Mouse (Mus musculus): ENCODE results near the gene Hsd17b12. TPM values are rescaled to one million over a fixed set of nuclear protein-coding genes. Genes with fewer than 3 reads are reported as not detected.

The Hsd17b12 gene
- polyA plus RNA-seq (2015; fragmentation: Nextera tagmentation; extraction: Ambion mirVana), result 125 and 130 TPM in 2 replicates

DNA sequence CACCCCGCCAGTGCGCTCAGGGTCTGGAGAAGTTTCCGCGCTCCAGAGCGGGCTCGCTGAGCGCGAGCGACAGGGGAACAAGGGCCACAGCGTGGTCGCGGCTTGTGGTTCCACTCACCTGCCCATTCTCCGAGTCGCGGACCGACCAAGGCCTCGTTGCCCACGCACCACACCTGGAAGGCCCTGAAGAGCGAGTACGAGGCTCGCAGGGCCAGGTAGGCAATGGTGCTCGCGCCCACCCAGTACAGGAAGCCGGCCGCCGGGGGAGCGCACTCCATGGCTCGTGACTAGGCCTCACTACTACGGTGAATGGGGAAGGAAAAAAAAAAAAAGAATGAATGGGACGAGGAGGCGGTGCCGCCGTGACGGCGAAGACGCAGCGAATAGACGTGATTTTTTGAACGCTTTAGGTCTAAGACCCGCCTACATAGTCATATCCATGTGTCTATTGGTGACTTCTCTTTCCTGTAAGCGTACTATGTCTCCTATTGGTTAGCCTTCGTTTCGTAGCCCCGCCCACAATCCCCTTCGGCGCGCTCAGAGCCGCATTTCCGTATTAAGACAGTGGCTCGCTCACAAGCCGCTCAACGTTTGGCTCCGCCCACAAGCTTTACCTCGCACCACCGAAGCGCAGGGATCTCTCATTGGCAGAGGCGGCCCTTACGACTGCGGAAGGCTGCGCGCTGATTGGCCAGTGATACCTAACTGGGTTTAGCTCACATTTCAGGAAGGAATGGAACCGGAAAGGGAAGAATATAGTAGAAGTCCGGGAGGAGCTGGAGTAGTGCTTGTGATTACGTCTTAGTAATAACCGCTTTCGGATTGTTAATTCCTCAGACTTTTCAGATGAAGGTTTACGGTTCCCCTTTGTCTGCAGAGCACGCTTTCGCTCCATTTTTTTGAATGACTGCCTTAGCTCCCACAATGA lies at the start of gene Hsd17b12:
Hsd17b12 (minus strand) TSS at position 373 of the 928 bp plus-strand sequence.
- Histone ChIP-seq H3K4me3 (peak within 1 kb of the TSS; percentile 75), H3K9ac (peak within 1 kb of the TSS; percentile 88), H3K36me3 (no peaks in the 10 kb centered on the region), H3K27me3 (peaks cover 9% of the 10 kb centered on the region; the same call in 1 of the 2 replicates), H3K4me1 (replicated peaks) (peaks cover 35% of the 10 kb centered on the region), H3K4me2 (peak within 1 kb of the TSS; percentile 78), H3K9me3 (no peaks in the 10 kb centered on the region), H3K27ac (peak within 1 kb of the TSS; percentile 93)
- WGBS, result under 1% methylated on average over 69 of the region's 69 CpGs
- ATAC-seq (ENCODE audit: low FRiP score), result peak; percentile 100

DNA sequence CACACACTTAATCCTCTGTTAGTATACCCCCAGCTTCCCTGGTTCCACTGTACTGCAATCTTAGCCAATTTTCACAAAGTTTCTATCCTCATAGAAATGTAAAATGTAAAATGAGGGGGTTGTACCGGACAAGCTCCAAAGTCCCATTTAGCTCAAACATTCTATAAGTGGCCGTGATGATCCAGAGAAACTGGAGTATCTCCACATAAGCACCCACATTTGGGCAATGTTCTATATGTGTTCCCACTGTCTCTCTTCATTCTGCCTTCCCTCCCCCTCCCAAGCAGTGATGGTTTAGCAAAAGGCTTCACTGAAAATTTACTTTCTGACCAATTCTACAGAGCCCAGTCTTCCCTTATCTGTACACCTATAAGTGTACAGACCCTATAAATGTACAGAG lies 27.1 kb upstream of the Hsd17b12 start:
- H3K4me2 ChIP-seq, result no peak overlapping the region
- 88% methylated on average over 2 of the region's 2 CpGs for WGBS
- H3K27me3 ChIP-seq, result 0 out of 2 replicates have a peak, but pooled peaks cover 2% of the 10 kb centered on the region
- no peaks in the 10 kb centered on the region for H3K9me3 ChIP-seq
- no peak for ATAC-seq (ENCODE audit: low FRiP score)
- H3K36me3 ChIP-seq, result no peaks in the 10 kb centered on the region
- no peak overlapping the region for H3K4me3 ChIP-seq
- no peak overlapping the region for H3K9ac ChIP-seq
- 0 out of 2 replicates have a peak, but pooled peaks cover 4% of the 10 kb centered on the region for H3K4me1 ChIP-seq (replicated peaks)
- no peak overlapping the region for H3K27ac ChIP-seq

DNA sequence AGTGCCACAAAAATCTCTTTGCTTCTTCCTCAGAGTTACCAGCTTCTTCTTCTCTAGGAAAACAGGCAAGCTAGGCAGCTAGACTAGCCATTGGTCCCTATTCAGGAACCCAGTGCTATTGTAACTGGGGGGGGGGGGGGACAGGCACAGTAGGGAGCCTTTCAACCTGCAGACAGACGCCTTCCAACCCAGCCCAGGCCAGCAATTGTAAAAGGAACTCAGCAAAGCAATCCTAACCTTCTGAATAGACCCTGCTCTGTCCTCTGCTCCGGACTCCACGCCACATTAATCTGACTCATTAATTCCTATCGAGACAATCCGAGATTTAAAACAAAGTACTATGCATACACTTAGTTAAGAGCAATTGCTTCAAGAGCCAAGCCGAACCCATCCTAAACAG lies 26.4 kb upstream of the Hsd17b12 start:
- no peak overlapping the region; the same call in 1 of the 2 replicates for H3K9ac ChIP-seq
- H3K4me2 ChIP-seq, result no peak overlapping the region
- 0 out of 2 replicates have a peak, but pooled peaks cover 4% of the 10 kb centered on the region for H3K4me1 ChIP-seq (replicated peaks)
- H3K9me3 ChIP-seq, result no peaks in the 10 kb centered on the region
- H3K36me3 ChIP-seq, result no peaks in the 10 kb centered on the region
- 0 out of 2 replicates have a peak, but pooled peaks cover 2% of the 10 kb centered on the region for H3K27me3 ChIP-seq
- 3% methylated on average over 6 of the region's 6 CpGs for WGBS
- no peak for ATAC-seq (ENCODE audit: low FRiP score)
- no peak overlapping the region for H3K27ac ChIP-seq
- no peak overlapping the region for H3K4me3 ChIP-seq

DNA sequence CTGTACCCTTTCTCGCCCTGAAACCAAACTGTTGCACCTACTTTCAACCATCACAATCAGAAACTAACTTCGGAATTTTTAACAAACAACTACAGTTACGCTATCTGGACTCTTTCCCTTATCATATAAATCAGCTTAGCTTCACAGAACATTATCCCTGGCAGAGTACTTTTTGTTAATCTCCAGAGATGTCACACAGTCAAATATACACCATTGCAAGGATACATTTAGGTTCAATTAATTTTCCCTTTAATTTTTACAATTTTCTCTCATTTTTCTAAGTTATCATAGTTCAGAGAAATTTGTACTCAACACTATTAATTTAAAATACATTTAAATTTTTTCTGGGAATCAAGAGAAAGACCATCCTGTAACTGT lies 21.3 kb upstream of the Hsd17b12 start:
- peak overlapping the region; percentile 83; the same call in 1 of the 2 replicates for H3K4me2 ChIP-seq
- H3K27me3 ChIP-seq, result no peaks in the 10 kb centered on the region
- H3K4me1 ChIP-seq (replicated peaks), result peaks cover 14% of the 10 kb centered on the region
- H3K4me3 ChIP-seq, result peak overlapping the region; percentile 58
- H3K9ac ChIP-seq, result peak overlapping the region; percentile 83
- peak; percentile 73; the same call in 1 of the 2 replicates for ATAC-seq (ENCODE audit: low FRiP score)
- no peak overlapping the region for H3K27ac ChIP-seq
- no peaks in the 10 kb centered on the region for H3K36me3 ChIP-seq
- no peaks in the 10 kb centered on the region for H3K9me3 ChIP-seq
- WGBS, result 0% methylated on average over 3 of the region's 3 CpGs

DNA sequence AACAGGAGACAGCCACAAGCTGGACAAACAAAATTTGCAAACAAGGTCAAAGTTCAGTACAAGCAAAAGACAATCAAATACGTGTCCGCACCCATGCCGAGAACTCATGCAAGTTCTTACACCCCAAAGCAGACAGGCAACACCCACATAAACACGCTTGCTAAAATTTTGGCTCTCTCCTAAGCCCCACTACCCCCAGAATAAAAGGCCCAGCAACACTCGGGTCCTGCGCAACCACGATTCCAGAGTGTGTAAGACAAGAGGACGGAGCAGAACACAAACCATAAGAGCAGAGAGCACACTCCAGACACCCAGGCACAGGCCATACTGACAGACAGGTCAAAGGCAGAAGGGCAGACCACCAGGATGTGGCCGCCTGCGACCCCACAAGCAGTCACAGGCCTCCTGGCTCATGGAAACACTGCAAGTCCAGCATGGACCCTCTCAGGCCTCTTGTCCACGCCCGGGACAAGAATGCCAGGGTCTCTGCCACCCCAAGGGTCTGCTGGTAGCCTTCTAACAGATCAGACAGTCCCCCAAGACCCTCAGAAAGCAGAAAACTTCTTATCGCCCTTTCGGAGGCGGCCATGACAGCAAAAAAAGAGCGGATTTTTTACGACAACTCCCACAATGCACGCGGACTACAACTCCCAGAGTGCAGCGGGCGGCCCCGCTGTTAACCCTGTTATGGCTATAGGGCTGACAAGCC lies 20.7 kb upstream of the Hsd17b12 start:
- Histone ChIP-seq H3K4me2 (peak overlapping the region; percentile 83), H3K4me1 (replicated peaks) (peaks cover 14% of the 10 kb centered on the region), H3K36me3 (no peaks in the 10 kb centered on the region), H3K4me3 (peak overlapping the region; percentile 58), H3K9me3 (no peaks in the 10 kb centered on the region), H3K27ac (peak overlapping the region; percentile 20; the same call in 1 of the 2 replicates), H3K9ac (peak overlapping the region; percentile 83), H3K27me3 (no peaks in the 10 kb centered on the region)
- ATAC-seq (ENCODE audit: low FRiP score), result peak; percentile 99
- WGBS, result 2% methylated on average over 22 of the region's 22 CpGs

DNA sequence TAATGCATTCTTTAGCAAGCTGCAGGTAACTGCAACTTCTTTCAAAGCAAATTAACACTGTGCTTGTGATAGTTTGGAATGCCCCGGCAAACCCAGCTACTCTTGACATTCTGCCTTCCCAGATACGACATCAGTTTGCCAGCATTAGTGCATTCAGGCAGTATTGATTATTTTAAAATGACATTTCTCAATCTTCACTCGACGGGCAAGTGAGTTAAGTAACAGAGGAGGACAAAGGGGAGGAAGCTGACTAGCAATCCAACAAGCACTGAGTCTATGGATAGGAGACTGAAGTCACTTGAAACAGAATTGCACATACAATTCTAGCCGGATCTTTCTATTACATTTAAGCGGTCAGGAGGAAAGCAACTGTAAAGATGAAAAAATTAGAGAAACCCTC lies 19.5 kb upstream of the Hsd17b12 start:
- no peak for ATAC-seq (ENCODE audit: low FRiP score)
- peaks cover 14% of the 10 kb centered on the region for H3K4me1 ChIP-seq (replicated peaks)
- 0 out of 2 replicates have a peak overlapping the region, but pooled peaks have one; percentile 0 for H3K4me2 ChIP-seq
- H3K36me3 ChIP-seq, result no peaks in the 10 kb centered on the region
- 83% methylated on average over 6 of the region's 6 CpGs for WGBS
- H3K9me3 ChIP-seq, result no peaks in the 10 kb centered on the region
- H3K4me3 ChIP-seq, result no peak overlapping the region
- no peak overlapping the region for H3K9ac ChIP-seq
- H3K27ac ChIP-seq, result no peak overlapping the region
- H3K27me3 ChIP-seq, result no peaks in the 10 kb centered on the region

DNA sequence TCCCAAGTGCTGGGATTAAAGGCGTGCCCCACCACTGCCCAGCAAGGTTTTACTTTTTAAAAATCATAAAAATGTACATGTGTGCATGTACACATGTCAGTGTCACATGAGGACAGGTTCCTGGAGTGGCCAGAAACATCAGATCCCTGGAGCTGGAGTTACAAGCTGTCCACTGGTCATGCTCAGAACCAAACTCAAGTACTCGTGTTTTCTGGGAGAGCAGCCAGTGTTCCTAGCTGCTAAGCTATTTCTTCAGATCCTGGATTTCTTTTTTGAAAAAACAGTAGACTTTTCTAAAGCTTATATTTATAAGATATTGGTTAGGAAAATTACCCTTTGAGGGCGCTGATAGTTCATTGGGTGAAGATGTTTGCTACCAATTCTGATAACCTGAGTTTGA lies 18.6 kb upstream of the Hsd17b12 start:
- Histone ChIP-seq H3K4me1 (replicated peaks) (peaks cover 14% of the 10 kb centered on the region), H3K9ac (no peak overlapping the region)
- WGBS, result 95% methylated on average over 3 of the region's 3 CpGs

DNA sequence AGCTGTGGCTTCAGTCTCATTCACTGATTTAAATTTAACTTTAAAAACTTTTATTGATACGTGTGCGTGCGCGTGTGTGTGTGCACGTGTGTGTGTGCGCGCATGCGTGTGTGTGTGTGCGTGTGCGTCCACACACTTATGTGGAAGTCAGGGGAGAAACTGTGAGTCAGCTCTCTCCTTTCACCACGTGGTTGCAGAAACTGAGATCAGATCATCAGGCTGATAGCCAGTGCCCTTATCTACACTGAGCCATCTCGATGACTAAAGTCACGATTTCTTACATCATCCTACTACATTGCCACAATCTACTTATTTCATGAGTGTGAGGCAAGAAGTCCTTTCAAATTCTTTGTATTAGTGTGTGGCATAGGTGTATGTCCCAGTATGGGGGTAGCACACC lies 15.8 kb upstream of the Hsd17b12 start:
- Histone ChIP-seq H3K4me2 (no peak overlapping the region), H3K9ac (no peak overlapping the region), H3K4me3 (no peak overlapping the region), H3K27ac (no peak overlapping the region), H3K36me3 (no peaks in the 10 kb centered on the region), H3K27me3 (no peaks in the 10 kb centered on the region), H3K9me3 (no peaks in the 10 kb centered on the region), H3K4me1 (replicated peaks) (peaks cover 14% of the 10 kb centered on the region)
- ATAC-seq (ENCODE audit: low FRiP score), result no peak
- WGBS, result 94% methylated on average over 13 of the region's 13 CpGs

More for the DNA sequence above, 18.6 kb upstream of the Hsd17b12 start:
- Histone ChIP-seq H3K27ac (no peak overlapping the region), H3K4me2 (no peak overlapping the region), H3K27me3 (no peaks in the 10 kb centered on the region), H3K9me3 (no peaks in the 10 kb centered on the region), H3K4me3 (no peak overlapping the region), H3K36me3 (no peaks in the 10 kb centered on the region)
- no peak for ATAC-seq (ENCODE audit: low FRiP score)

DNA sequence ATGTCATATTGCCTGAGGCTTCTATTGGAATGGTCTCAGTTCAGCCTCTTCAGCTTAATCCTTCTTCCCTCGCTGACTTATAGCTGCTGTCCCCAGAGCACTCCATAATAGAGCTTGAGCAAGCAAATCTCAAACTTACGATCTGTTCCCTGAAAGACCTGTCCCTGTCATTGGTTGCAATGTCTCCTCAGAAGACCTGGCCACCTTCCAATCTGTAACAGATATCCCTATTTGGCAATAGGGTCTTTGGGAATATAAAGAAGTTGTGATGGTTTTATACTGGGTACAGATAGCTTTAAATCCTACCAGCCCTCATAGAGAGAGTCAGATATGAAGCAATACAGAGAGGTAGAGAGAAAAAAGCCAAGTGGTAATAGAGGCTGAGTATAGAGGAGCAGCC lies 5.4 kb upstream of the Hsd17b12 start:
- H3K9me3 ChIP-seq, result no peaks in the 10 kb centered on the region
- no peaks in the 10 kb centered on the region for H3K36me3 ChIP-seq
- no peak overlapping the region for H3K27ac ChIP-seq
- no peak for ATAC-seq (ENCODE audit: low FRiP score)
- peaks cover 12% of the 10 kb centered on the region for H3K27me3 ChIP-seq
- WGBS, result 60% methylated on average over 2 of the region's 2 CpGs
- H3K4me2 ChIP-seq, result no peak overlapping the region
- no peak overlapping the region for H3K4me3 ChIP-seq
- H3K9ac ChIP-seq, result no peak overlapping the region
- H3K4me1 ChIP-seq (replicated peaks), result peaks cover 6% of the 10 kb centered on the region

DNA sequence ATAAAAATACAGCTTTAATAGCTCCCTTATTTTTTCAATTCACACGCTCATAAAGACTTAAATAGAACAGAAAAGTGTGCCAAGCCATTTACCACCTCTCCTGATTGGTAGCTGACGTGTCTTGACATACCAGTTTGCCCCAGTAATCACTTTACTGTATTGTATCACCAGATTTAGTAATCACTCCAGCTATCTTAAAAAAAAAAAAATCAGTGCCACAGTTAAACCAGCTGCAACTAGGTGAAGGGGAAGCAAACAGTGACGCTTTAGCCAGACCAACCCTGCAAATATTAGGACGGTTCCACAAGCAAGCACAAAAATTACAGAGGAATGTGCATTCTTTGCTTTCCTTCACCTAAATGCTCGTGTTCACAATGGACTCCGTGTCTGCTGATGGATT lies 4.4 kb upstream of the Hsd17b12 start:
- H3K27me3 ChIP-seq, result peaks cover 12% of the 10 kb centered on the region
- no peak overlapping the region for H3K4me3 ChIP-seq
- H3K4me2 ChIP-seq, result no peak overlapping the region
- no peaks in the 10 kb centered on the region for H3K36me3 ChIP-seq
- H3K4me1 ChIP-seq (replicated peaks), result peaks cover 6% of the 10 kb centered on the region
- no peak for ATAC-seq (ENCODE audit: low FRiP score)
- H3K27ac ChIP-seq, result no peak overlapping the region
- H3K9ac ChIP-seq, result no peak overlapping the region
- no peaks in the 10 kb centered on the region for H3K9me3 ChIP-seq
- WGBS, result 74% methylated on average over 6 of the region's 6 CpGs

DNA sequence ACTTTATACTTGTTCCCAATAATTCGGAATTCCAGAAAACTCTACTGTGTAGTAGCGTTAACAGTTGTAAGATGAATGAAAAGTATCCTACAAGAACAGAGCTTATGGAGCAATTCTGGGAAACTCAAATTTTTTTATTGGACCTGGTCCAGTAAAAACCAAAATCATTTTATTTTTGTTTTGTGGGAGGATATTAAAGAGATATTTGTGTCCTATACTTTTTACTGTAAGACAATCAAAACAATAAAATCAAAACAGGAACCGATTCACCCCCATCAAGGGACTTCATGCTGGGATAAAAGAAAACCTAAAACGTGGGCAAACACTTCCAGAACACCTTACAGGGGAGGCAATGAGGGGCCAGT lies 738 bp upstream of the Hsd17b12 start:
- no peak for ATAC-seq (ENCODE audit: low FRiP score)
- WGBS, result 23% methylated on average over 4 of the region's 4 CpGs
- peak overlapping the region; percentile 61 for H3K9ac ChIP-seq

DNA sequence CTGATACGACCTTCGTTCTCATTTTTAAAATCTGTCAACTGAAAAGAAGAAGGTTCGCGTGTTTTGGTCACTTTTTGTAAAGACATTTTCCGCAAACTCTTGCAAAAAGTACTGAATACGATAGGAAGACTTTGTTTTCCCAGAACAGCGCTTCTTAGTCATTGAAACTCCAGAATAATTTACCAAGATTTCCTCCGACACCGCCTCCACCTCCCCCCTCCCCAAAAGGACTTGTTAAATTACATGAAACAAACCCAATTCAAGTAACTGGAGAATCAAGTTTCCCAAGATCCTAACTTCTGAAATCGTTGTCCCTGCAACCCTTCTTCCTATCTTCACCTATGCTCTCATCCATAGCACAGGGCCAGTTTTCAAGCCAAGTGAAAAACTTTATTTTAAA lies 713 bp downstream of the Hsd17b12 start:
- Histone ChIP-seq H3K9ac (peak overlapping the region; percentile 88), H3K4me1 (replicated peaks) (peaks cover 42% of the 10 kb centered on the region), H3K36me3 (no peaks in the 10 kb centered on the region), H3K4me2 (peak overlapping the region; percentile 78), H3K4me3 (peak overlapping the region; percentile 75), H3K27me3 (peaks cover 9% of the 10 kb centered on the region; the same call in 1 of the 2 replicates), H3K27ac (peak overlapping the region; percentile 93), H3K9me3 (no peaks in the 10 kb centered on the region)
- 3% methylated on average over 10 of the region's 10 CpGs for WGBS
- no peak for ATAC-seq (ENCODE audit: low FRiP score)

More for the DNA sequence above, 738 bp upstream of the Hsd17b12 start:
- Histone ChIP-seq H3K4me1 (replicated peaks) (peaks cover 35% of the 10 kb centered on the region), H3K4me2 (peak overlapping the region; percentile 57), H3K27me3 (peaks cover 9% of the 10 kb centered on the region; the same call in 1 of the 2 replicates), H3K9me3 (no peaks in the 10 kb centered on the region), H3K27ac (peak overlapping the region; percentile 71), H3K36me3 (no peaks in the 10 kb centered on the region), H3K4me3 (peak overlapping the region; percentile 46)

Measured in hindbrain, embryonic 13.5 days (tissue).